Mouse (Mus musculus): ENCODE measurements around the gene Zfp354a. TPM values are rescaled to one million over a fixed set of nuclear protein-coding genes. Genes with fewer than 3 reads are reported as not detected.

Zfp354a gene
- polyA plus RNA-seq, 1 experiment from 2014 or later, result 9.2 TPM

GRCm38 (mm10) chr11:51059640-51060039 is 583 bp downstream of the Zfp354a start:
- H3K9ac ChIP-seq (ENCODE audit: low read depth, low read length), result peak overlapping the region; percentile 70
- WGBS, result 11% methylated on average over 14 of the region's 14 CpGs
- no peaks in the 10 kb centered on the region for H3K36me3 ChIP-seq (ENCODE audit: insufficient read depth, low read length)
- H3K27ac ChIP-seq, result peak overlapping the region; percentile 50; the same call in 1 of the 2 replicates
- no peaks in the 10 kb centered on the region for H3K9me3 ChIP-seq (replicated peaks; ENCODE audit: low read length)
- DNase-seq (ENCODE audit: low spot score) (peak; percentile 4), ATAC-seq (replicated peaks; ENCODE audit: low FRiP score, low read depth) (no peak)
- peak overlapping the region; percentile 94 for H3K4me2 ChIP-seq (ENCODE audit: low read length)
- no peak for TF ChIP-seq CTCF (IDR thresholded peaks at IDR 0.05; ENCODE audit: low read depth)
- peaks cover 7% of the 10 kb centered on the region; the same call in 1 of the 2 replicates for H3K4me1 ChIP-seq (replicated peaks; ENCODE audit: insufficient read depth, low read length)
- no peaks in the 10 kb centered on the region for H3K27me3 ChIP-seq (ENCODE audit: insufficient read depth, low read length)
- H3K4me3 ChIP-seq (replicated peaks; ENCODE audit: low read depth, low read length), result peak overlapping the region; percentile 80

DNA sequence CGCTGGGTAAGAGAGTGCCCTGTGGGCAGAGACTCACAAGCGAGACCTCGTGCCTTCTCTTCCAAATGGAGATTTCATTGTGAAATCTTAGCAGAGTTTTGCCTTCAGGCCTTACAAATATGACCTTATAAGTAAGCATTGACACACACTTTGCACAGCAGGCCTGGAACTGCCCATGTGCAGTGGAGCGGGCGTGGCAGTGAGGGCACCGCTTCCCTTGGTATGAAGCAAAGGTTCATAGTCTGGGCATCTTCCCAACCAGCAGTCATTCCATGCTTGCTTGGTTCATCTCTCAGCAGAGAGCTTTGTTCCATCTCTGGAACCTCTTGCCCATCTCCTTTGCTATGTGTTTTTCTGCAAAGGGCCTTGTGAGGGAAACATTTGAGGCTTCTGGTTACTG is 1.9 kb downstream of the Zfp354a start:
- Histone ChIP-seq H3K27me3 (ENCODE audit: insufficient read depth, low read length) (no peaks in the 10 kb centered on the region), H3K36me3 (ENCODE audit: insufficient read depth, low read length) (peaks cover 4% of the 10 kb centered on the region; the same call in 1 of the 2 replicates), H3K4me1 (replicated peaks; ENCODE audit: insufficient read depth, low read length) (peaks cover 7% of the 10 kb centered on the region; the same call in 1 of the 2 replicates), H3K9ac (ENCODE audit: low read depth, low read length) (no peak overlapping the region), H3K27ac (no peak overlapping the region), H3K4me3 (replicated peaks; ENCODE audit: low read depth, low read length) (no peak overlapping the region), H3K4me2 (ENCODE audit: low read length) (no peak overlapping the region), H3K9me3 (replicated peaks; ENCODE audit: low read length) (no peaks in the 10 kb centered on the region)
- DNase-seq (ENCODE audit: low spot score) (no peak), ATAC-seq (replicated peaks; ENCODE audit: low FRiP score, low read depth) (no peak)
- TF ChIP-seq CTCF (IDR thresholded peaks at IDR 0.05; ENCODE audit: low read depth), result no peak
- WGBS, result 91% methylated on average over 6 of the region's 6 CpGs

DNA sequence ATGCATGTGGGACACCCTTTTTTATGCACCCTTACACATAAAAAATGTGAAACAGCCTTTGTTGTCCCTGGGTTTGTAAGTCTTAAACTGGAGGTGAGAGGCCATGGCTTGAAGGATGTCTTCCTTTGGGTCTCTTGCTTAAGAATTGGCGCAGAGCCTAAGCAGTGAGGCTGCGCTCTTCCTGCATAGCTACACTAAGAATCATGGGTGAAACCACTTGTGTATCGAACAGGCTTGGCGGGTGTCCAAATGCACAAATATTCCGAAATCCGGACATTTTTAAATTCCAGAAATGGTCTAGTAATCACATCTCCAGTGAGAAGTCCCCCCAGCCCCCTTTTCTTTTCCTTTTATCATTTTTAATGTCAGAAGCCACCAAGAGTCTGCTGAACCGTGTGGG is 4.2 kb downstream of the Zfp354a start:
- Histone ChIP-seq H3K27me3 (ENCODE audit: insufficient read depth, low read length) (no peaks in the 10 kb centered on the region), H3K27ac (no peak overlapping the region), H3K4me2 (ENCODE audit: low read length) (no peak overlapping the region), H3K36me3 (ENCODE audit: insufficient read depth, low read length) (peaks cover 23% of the 10 kb centered on the region), H3K9me3 (replicated peaks; ENCODE audit: low read length) (no peaks in the 10 kb centered on the region), H3K9ac (ENCODE audit: low read depth, low read length) (no peak overlapping the region), H3K4me3 (replicated peaks; ENCODE audit: low read depth, low read length) (no peak overlapping the region), H3K4me1 (replicated peaks; ENCODE audit: insufficient read depth, low read length) (peaks cover 7% of the 10 kb centered on the region; the same call in 1 of the 2 replicates)
- DNase-seq (ENCODE audit: low spot score), result peak; percentile 40
- TF ChIP-seq CTCF (IDR thresholded peaks at IDR 0.05; ENCODE audit: low read depth), result no peak
- 60% methylated on average over 7 of the region's 7 CpGs for WGBS
- ATAC-seq (replicated peaks; ENCODE audit: low FRiP score, low read depth), result no peak

DNA sequence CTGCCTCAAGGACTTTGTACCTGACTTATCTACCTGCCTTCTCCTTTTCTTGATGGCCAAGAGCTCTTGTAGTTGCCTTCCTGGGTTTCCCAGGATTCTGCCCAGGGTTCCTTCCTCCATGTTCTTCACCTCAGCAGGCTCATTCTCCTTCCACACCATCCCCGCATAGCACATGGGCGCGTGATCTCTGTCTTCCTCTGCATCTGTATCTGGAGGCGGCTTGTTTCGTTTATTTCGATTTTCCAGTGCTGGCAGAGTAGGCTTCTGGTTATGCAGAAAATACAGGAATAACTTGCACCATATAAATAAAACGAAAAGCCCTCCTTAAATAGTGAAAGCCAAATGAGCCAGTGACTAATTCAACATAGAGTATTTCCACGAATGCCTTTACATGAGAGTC is 4.8 kb downstream of the Zfp354a start:
- Histone ChIP-seq H3K27me3 (ENCODE audit: insufficient read depth, low read length) (no peaks in the 10 kb centered on the region), H3K27ac (no peak overlapping the region), H3K4me3 (replicated peaks; ENCODE audit: low read depth, low read length) (no peak overlapping the region), H3K36me3 (ENCODE audit: insufficient read depth, low read length) (peaks cover 28% of the 10 kb centered on the region), H3K4me1 (replicated peaks; ENCODE audit: insufficient read depth, low read length) (peaks cover 7% of the 10 kb centered on the region; the same call in 1 of the 2 replicates), H3K9ac (ENCODE audit: low read depth, low read length) (no peak overlapping the region), H3K4me2 (ENCODE audit: low read length) (no peak overlapping the region), H3K9me3 (replicated peaks; ENCODE audit: low read length) (no peaks in the 10 kb centered on the region)
- DNase-seq (ENCODE audit: low spot score), result no peak
- 94% methylated on average over 8 of the region's 8 CpGs for WGBS
- no peak for TF ChIP-seq CTCF (IDR thresholded peaks at IDR 0.05; ENCODE audit: low read depth)
- ATAC-seq (replicated peaks; ENCODE audit: low FRiP score, low read depth), result no peak

GRCm38 (mm10) chr11:51084527-51084926 is 25.5 kb downstream of the Zfp354a start:
- DNase-seq (ENCODE audit: low spot score) (peak; percentile 24), ATAC-seq (replicated peaks; ENCODE audit: low FRiP score, low read depth) (no peak)
- TF ChIP-seq CTCF (IDR thresholded peaks at IDR 0.05; ENCODE audit: low read depth), result no peak
- H3K27ac ChIP-seq, result no peak overlapping the region
- 40% methylated on average over 7 of the region's 7 CpGs for WGBS
- H3K36me3 ChIP-seq (ENCODE audit: insufficient read depth, low read length), result no peaks in the 10 kb centered on the region
- no peaks in the 10 kb centered on the region for H3K4me1 ChIP-seq (replicated peaks; ENCODE audit: insufficient read depth, low read length)
- H3K9ac ChIP-seq (ENCODE audit: low read depth, low read length), result no peak overlapping the region
- no peak overlapping the region for H3K4me3 ChIP-seq (replicated peaks; ENCODE audit: low read depth, low read length)
- no peak overlapping the region for H3K4me2 ChIP-seq (ENCODE audit: low read length)
- no peaks in the 10 kb centered on the region for H3K27me3 ChIP-seq (ENCODE audit: insufficient read depth, low read length)
- no peaks in the 10 kb centered on the region for H3K9me3 ChIP-seq (replicated peaks; ENCODE audit: low read length)

GRCm38 (mm10) chr11:51085269-51085668 is 26.2 kb downstream of the Zfp354a start:
- no peaks in the 10 kb centered on the region for H3K36me3 ChIP-seq (ENCODE audit: insufficient read depth, low read length)
- no peak overlapping the region for H3K4me2 ChIP-seq (ENCODE audit: low read length)
- H3K4me3 ChIP-seq (replicated peaks; ENCODE audit: low read depth, low read length), result no peak overlapping the region
- no peaks in the 10 kb centered on the region for H3K9me3 ChIP-seq (replicated peaks; ENCODE audit: low read length)
- no peak for TF ChIP-seq CTCF (IDR thresholded peaks at IDR 0.05; ENCODE audit: low read depth)
- no peak for ATAC-seq (replicated peaks; ENCODE audit: low FRiP score, low read depth)
- no peak for DNase-seq (ENCODE audit: low spot score)
- no peaks in the 10 kb centered on the region for H3K27me3 ChIP-seq (ENCODE audit: insufficient read depth, low read length)
- 44% methylated on average over 13 of the region's 13 CpGs for WGBS
- H3K4me1 ChIP-seq (replicated peaks; ENCODE audit: insufficient read depth, low read length), result no peaks in the 10 kb centered on the region
- no peak overlapping the region for H3K9ac ChIP-seq (ENCODE audit: low read depth, low read length)
- no peak overlapping the region for H3K27ac ChIP-seq

GRCm38 (mm10) chr11:51107261-51107660 is 48.2 kb downstream of the Zfp354a start:
- H3K27ac ChIP-seq, result no peak overlapping the region
- H3K4me3 ChIP-seq (replicated peaks; ENCODE audit: low read depth, low read length), result no peak overlapping the region
- TF ChIP-seq CTCF (IDR thresholded peaks at IDR 0.05; ENCODE audit: low read depth), result no peak
- no peaks in the 10 kb centered on the region for H3K9me3 ChIP-seq (replicated peaks; ENCODE audit: low read length)
- DNase-seq (ENCODE audit: low spot score) (no peak), ATAC-seq (replicated peaks; ENCODE audit: low FRiP score, low read depth) (no peak)
- H3K9ac ChIP-seq (ENCODE audit: low read depth, low read length), result no peak overlapping the region
- no peak overlapping the region for H3K4me2 ChIP-seq (ENCODE audit: low read length)
- WGBS, result 87% methylated on average over 2 of the region's 2 CpGs
- H3K4me1 ChIP-seq (replicated peaks; ENCODE audit: insufficient read depth, low read length), result no peaks in the 10 kb centered on the region
- no peaks in the 10 kb centered on the region for H3K36me3 ChIP-seq (ENCODE audit: insufficient read depth, low read length)
- H3K27me3 ChIP-seq (ENCODE audit: insufficient read depth, low read length), result no peaks in the 10 kb centered on the region
